Mouse (Mus musculus): ENCODE measurements around the gene Brpf3.
"Not testable (repeated sequence)": the region's sequence is repeated elsewhere in the genome, so short reads cannot be mapped to it uniquely, and the experiment has no call there.

Gene Brpf3

GRCm38 (mm10) chr17:28800671-28801412, at the start of gene Brpf3:
Brpf3 (plus strand) TSS chr17:28801090.
- DNase-seq (ENCODE audit: low spot score in 2 of 2): peak; percentile 79 to 81

GRCm38 (mm10) chr17:28756447-28756846, 44.4 kb upstream of the Brpf3 start:
- no peak for DNase-seq (ENCODE audit: low spot score in 2 of 2)

GRCm38 (mm10) chr17:28757470-28757869, 43.4 kb upstream of the Brpf3 start:
- DNase-seq (ENCODE audit: low spot score in 2 of 2): no peak

- no peak for DNase-seq (ENCODE audit: low spot score in 2 of 2)
Observed at GRCm38 (mm10) chr17:28760736-28761312, 40.1 kb upstream of the Brpf3 start.

- peak; percentile 60 to 69 for DNase-seq (ENCODE audit: low spot score in 2 of 2)
Observed at GRCm38 (mm10) chr17:28761871-28762270, 39.0 kb upstream of the Brpf3 start.

- no peak for DNase-seq (ENCODE audit: low spot score in 2 of 2)
Observed at GRCm38 (mm10) chr17:28766203-28766602, 34.7 kb upstream of the Brpf3 start.

GRCm38 (mm10) chr17:28766781-28767515, 33.9 kb upstream of the Brpf3 start:
- no peak for DNase-seq (ENCODE audit: low spot score in 2 of 2)

- DNase-seq (ENCODE audit: low spot score in 2 of 2): peak in 1 of 2 experiments; percentile 19
Observed at GRCm38 (mm10) chr17:28769121-28769874, 31.6 kb upstream of the Brpf3 start, which contains the start of gene Mapk13. Mapk13 (plus strand) TSS chr17:28769297.

GRCm38 (mm10) chr17:28769875-28770421, 30.9 kb upstream of the Brpf3 start:
- DNase-seq (ENCODE audit: low spot score in 2 of 2): no peak

- DNase-seq (ENCODE audit: low spot score in 2 of 2): no peak
Observed at GRCm38 (mm10) chr17:28771289-28771688, 29.6 kb upstream of the Brpf3 start.

- not testable (repeated sequence) for DNase-seq (ENCODE audit: low spot score in 2 of 2)
Observed at GRCm38 (mm10) chr17:28774303-28774702, 26.6 kb upstream of the Brpf3 start.

- DNase-seq (ENCODE audit: low spot score in 2 of 2): no peak
Observed at GRCm38 (mm10) chr17:28775161-28775560, 25.7 kb upstream of the Brpf3 start.

- no peak for DNase-seq (ENCODE audit: low spot score in 2 of 2)
Observed at GRCm38 (mm10) chr17:28776817-28777216, 24.1 kb upstream of the Brpf3 start.

- no peak for DNase-seq (ENCODE audit: low spot score in 2 of 2)
Observed at GRCm38 (mm10) chr17:28777231-28778005, 23.5 kb upstream of the Brpf3 start.

- no peak for DNase-seq (ENCODE audit: low spot score in 2 of 2)
Observed at GRCm38 (mm10) chr17:28779735-28780134, 21.2 kb upstream of the Brpf3 start.

- DNase-seq (ENCODE audit: low spot score in 2 of 2): no peak
Observed at GRCm38 (mm10) chr17:28780836-28781235, 20.1 kb upstream of the Brpf3 start.

GRCm38 (mm10) chr17:28781290-28782045, 19.4 kb upstream of the Brpf3 start:
- DNase-seq (ENCODE audit: low spot score in 2 of 2): no peak

GRCm38 (mm10) chr17:28785036-28785435, 15.9 kb upstream of the Brpf3 start:
- DNase-seq (ENCODE audit: low spot score in 2 of 2): no peak

- DNase-seq (ENCODE audit: low spot score in 2 of 2): no peak
Observed at GRCm38 (mm10) chr17:28787507-28787906, 13.4 kb upstream of the Brpf3 start.

- DNase-seq (ENCODE audit: low spot score in 2 of 2): no peak
Observed at GRCm38 (mm10) chr17:28797031-28797430, 3.9 kb upstream of the Brpf3 start.

All from spleen, postnatal 36 days (tissue).